ENCODE assay signal across 12 mouse cellular contexts in the genomic region with DNA sequence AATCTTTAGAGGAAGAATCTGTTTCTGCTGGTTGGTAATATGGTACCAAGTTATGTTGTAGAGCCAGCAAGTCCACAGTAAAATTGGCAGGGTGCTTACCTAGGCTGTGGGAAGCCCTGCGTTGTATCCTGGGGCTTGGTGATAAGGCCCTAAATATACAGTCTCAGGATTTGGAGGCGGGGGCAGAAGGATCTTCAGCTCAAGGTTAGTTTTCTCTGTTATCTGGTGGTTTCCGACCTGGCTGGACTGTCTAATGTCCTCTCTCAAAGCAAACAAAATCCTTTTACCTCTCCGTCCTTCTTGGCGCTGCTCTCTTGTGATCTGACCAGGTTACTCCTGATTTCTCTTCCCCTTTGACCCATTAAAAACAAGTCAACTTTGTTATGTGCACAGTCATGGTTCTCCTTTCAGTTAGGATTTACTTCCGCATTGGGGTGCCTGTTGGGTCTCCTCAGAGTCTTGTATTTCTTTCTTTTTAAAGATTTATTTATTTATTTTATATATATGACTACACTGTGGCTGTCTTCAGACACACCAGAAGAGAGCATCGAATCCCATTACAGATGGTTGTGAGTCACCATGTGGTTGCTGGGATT. TPM values are rescaled to one million over a fixed set of nuclear protein-coding genes. Genes with fewer than 3 reads are reported as not detected.
DNase-seq lines count a peak whose midpoint lies in the region; ATAC-seq lines count a peak whose summit lies in the region.
"Had no signal": no experiment of that assay in that cellular context is flagged by ENCODE, and none has a peak within 500 bp of the region (broad histone marks: within the 10 kb centered on the region; RNA-seq: fewer than 3 reads in every experiment).

No protein-coding gene starts in this region.

- peak overlapping the region; percentile 98 for H3K9ac ChIP-seq in liver, embryonic 13.5 days
- H3K9ac ChIP-seq in forebrain, embryonic 12.5 days: no peak overlapping the region
- H3K9ac ChIP-seq: forebrain, embryonic 15.5 days; hindbrain, embryonic 14.5 days; limb, embryonic 15.5 days had no signal

- intact Hi-C loops in left cerebral cortex, postnatal 10 days (cut with DNase I): no loop called here

- peak; percentile 67 for ATAC-seq in liver, embryonic 13.5 days (ENCODE audit: low read depth)
- no peak for ATAC-seq in forebrain, embryonic 12.5 days (ENCODE audit: low FRiP score)
- ATAC-seq: forebrain, embryonic 15.5 days had no signal

- peaks cover 80% of the 10 kb centered on the region for H3K4me1 ChIP-seq in liver, embryonic 13.5 days (replicated peaks)
- peaks cover 15% of the 10 kb centered on the region for H3K4me1 ChIP-seq in forebrain, embryonic 12.5 days

- H3K4me3 ChIP-seq in liver, embryonic 13.5 days (replicated peaks): peak overlapping the region; percentile 94
- H3K4me3 ChIP-seq in forebrain, embryonic 12.5 days (replicated peaks): no peak overlapping the region
- H3K4me3 ChIP-seq: forebrain, embryonic 15.5 days; limb, embryonic 15.5 days had no signal

- H3K27ac ChIP-seq in liver, embryonic 13.5 days: peak overlapping the region; percentile 97
- no peak overlapping the region for H3K27ac ChIP-seq in forebrain, embryonic 12.5 days
- H3K27ac ChIP-seq: forebrain, embryonic 15.5 days; hindbrain, embryonic 14.5 days; limb, embryonic 15.5 days had no signal

- 18% methylated on average over 7 of the region's 7 CpGs for WGBS in liver, embryonic 13.5 days (ENCODE audit: insufficient replicate concordance)
- WGBS in forebrain, embryonic 12.5 days: 89% methylated on average over 7 of the region's 7 CpGs

- H3K4me2 ChIP-seq in liver, embryonic 13.5 days: peak overlapping the region; percentile 89
- no peak overlapping the region for H3K4me2 ChIP-seq in forebrain, embryonic 12.5 days
- H3K4me2 ChIP-seq: forebrain, embryonic 15.5 days; hindbrain, embryonic 14.5 days; limb, embryonic 15.5 days had no signal

- no peaks in the 10 kb centered on the region for H3K9me3 ChIP-seq in liver, embryonic 13.5 days (replicated peaks)
- no peaks in the 10 kb centered on the region for H3K9me3 ChIP-seq in forebrain, embryonic 12.5 days
- H3K9me3 ChIP-seq: forebrain, embryonic 15.5 days; limb, embryonic 15.5 days had no signal

- H3K27me3 ChIP-seq in liver, embryonic 13.5 days: no peaks in the 10 kb centered on the region
- peaks cover 31% of the 10 kb centered on the region for H3K27me3 ChIP-seq in forebrain, embryonic 12.5 days

- DNase-seq in spleen, adult 12 weeks (ENCODE audit: low spot score): peak; percentile 63
- DNase-seq in spleen, postnatal 14 days (ENCODE audit: low spot score in 2 of 2): no peak
- peak; percentile 72 for DNase-seq in c-Kit-positive CD71-positive TER-119-positive erythroid progenitor cells, embryonic 14.5 days (ENCODE audit: low spot score)
- peak; percentile 76 for DNase-seq in liver, embryonic 13.5 days
- DNase-seq in yolk sac, embryonic 10.5 days (ENCODE audit: low spot score): peak; percentile 70
- no peak for DNase-seq in left cerebral cortex, postnatal 10 days (ENCODE audit: extremely low spot score in 1 of 2, low spot score in 2 of 2)
- DNase-seq: thymus, postnatal 36 days had no signal

- peaks cover 33% of the 10 kb centered on the region for H3K36me3 ChIP-seq in liver, embryonic 13.5 days
- H3K36me3 ChIP-seq in forebrain, embryonic 12.5 days (replicated peaks): no peaks in the 10 kb centered on the region
- H3K36me3 ChIP-seq: forebrain, embryonic 15.5 days had no signal

RNA-seq across cellular contexts. Expression of a gene that starts 2.8 kb away (rescaled TPM):
- 334 and 344 TPM in 2 replicates for polyA plus RNA-seq in liver, embryonic 13.5 days (2015; fragmentation: Nextera tagmentation; extraction: Ambion mirVana)
- total RNA-seq in left cerebral cortex, postnatal 10 days (2021): 10 to 100 TPM; 22.4 to 23.1 TPM
- 26.3 and 27.2 TPM in 2 replicates for polyA plus RNA-seq in forebrain, embryonic 12.5 days (2016; fragmentation: Nextera tagmentation; extraction: Ambion mirVana)

RNA-seq across cellular contexts. Expression of a gene that starts 22.1 kb away (rescaled TPM):
- 0.09 and 0.30 TPM in 2 replicates for polyA plus RNA-seq in liver, embryonic 13.5 days (2015; fragmentation: Nextera tagmentation; extraction: Ambion mirVana)
- not detected for total RNA-seq in left cerebral cortex, postnatal 10 days (2021)
- 1.1 and 2.4 TPM in 2 replicates for polyA plus RNA-seq in forebrain, embryonic 12.5 days (2016; fragmentation: Nextera tagmentation; extraction: Ambion mirVana)
- total RNA-seq: midbrain, postnatal 0 days had no signal

RNA-seq across cellular contexts. Expression of a gene that starts 56.8 kb away (rescaled TPM):
- polyA plus RNA-seq in liver, embryonic 13.5 days (2015; fragmentation: Nextera tagmentation; extraction: Ambion mirVana): 7.5 and 8.3 TPM in 2 replicates
- 1 to 10 TPM; 5.8 to 7.0 TPM for total RNA-seq in left cerebral cortex, postnatal 10 days (2021)
- 6.7 and 8.1 TPM in 2 replicates for polyA plus RNA-seq in forebrain, embryonic 12.5 days (2016; fragmentation: Nextera tagmentation; extraction: Ambion mirVana)

Comparison
In these comparisons a context has a peak if more than half of its experiments do, and no peak if none do; other contexts are left out.
1. DNase-seq: peak in spleen, adult 12 weeks (single experiment), c-Kit-positive CD71-positive TER-119-positive erythroid progenitor cells, embryonic 14.5 days (single experiment), liver, embryonic 13.5 days (single experiment) and yolk sac, embryonic 10.5 days (single experiment); none in spleen, postnatal 14 days (0 of 2) and left cerebral cortex, postnatal 10 days (0 of 2).
2. RNA of a gene that starts 2.8 kb away (polyA plus RNA-seq): 334 to 344 TPM in liver, embryonic 13.5 days; 26.3 to 27.2 TPM in forebrain, embryonic 12.5 days; every median in the first group is over 10 times any median in the second.